Mouse (Mus musculus): ENCODE data around the gene Ascl2. TPM values are rescaled to one million over a fixed set of nuclear protein-coding genes. Genes with fewer than 3 reads are reported as not detected.

The Ascl2 gene
- total RNA-seq, 2 experiments from 2014 or later = 0.82 to 2.0 TPM

GRCm38 (mm10) chr7:143004727-143005343, 35.8 kb upstream of the Ascl2 start, which contains the start of gene Tspan32:
Gene Tspan32 (plus strand): TSS chr7:143005046.
- peak; percentile 59 for ATAC-seq (replicated peaks; ENCODE audit: poor library complexity, severe bottlenecking)

- ATAC-seq (replicated peaks; ENCODE audit: poor library complexity, severe bottlenecking) = peak; percentile 11; the same call in 1 of the 2 replicates
Observed at GRCm38 (mm10) chr7:143002679-143003078, 33.6 kb upstream of the Ascl2 start.

GRCm38 (mm10) chr7:142997403-142998150, 28.5 kb upstream of the Ascl2 start:
- no peak for ATAC-seq (replicated peaks; ENCODE audit: poor library complexity, severe bottlenecking)

- ATAC-seq (replicated peaks; ENCODE audit: poor library complexity, severe bottlenecking) = no peak
Observed at GRCm38 (mm10) chr7:142996998-142997397, 27.9 kb upstream of the Ascl2 start.

GRCm38 (mm10) chr7:142995630-142996338, 26.7 kb upstream of the Ascl2 start:
- ATAC-seq (replicated peaks; ENCODE audit: poor library complexity, severe bottlenecking) = no peak

GRCm38 (mm10) chr7:142995004-142995403, 25.9 kb upstream of the Ascl2 start:
- ATAC-seq (replicated peaks; ENCODE audit: poor library complexity, severe bottlenecking) = peak; percentile 62

GRCm38 (mm10) chr7:142987718-142988117, 18.7 kb upstream of the Ascl2 start:
- ATAC-seq (replicated peaks; ENCODE audit: poor library complexity, severe bottlenecking) = no peak

- ATAC-seq (replicated peaks; ENCODE audit: poor library complexity, severe bottlenecking) = peak; percentile 56
Observed at GRCm38 (mm10) chr7:142985146-142985545, 16.1 kb upstream of the Ascl2 start.

GRCm38 (mm10) chr7:142981908-142982307, 12.8 kb upstream of the Ascl2 start:
- ATAC-seq (replicated peaks; ENCODE audit: poor library complexity, severe bottlenecking) = peak; percentile 75

GRCm38 (mm10) chr7:142967884-142968808, 918 bp downstream of the Ascl2 start:
- peak; percentile 38 for ATAC-seq (replicated peaks; ENCODE audit: poor library complexity, severe bottlenecking)

GRCm38 (mm10) chr7:142967414-142967883, 1.6 kb downstream of the Ascl2 start:
- peak; percentile 78 for ATAC-seq (replicated peaks; ENCODE audit: poor library complexity, severe bottlenecking)

- ATAC-seq (replicated peaks; ENCODE audit: poor library complexity, severe bottlenecking) = no peak
Observed at GRCm38 (mm10) chr7:142959752-142960151, 9.3 kb downstream of the Ascl2 start.

GRCm38 (mm10) chr7:142958817-142959216, 10.2 kb downstream of the Ascl2 start:
- ATAC-seq (replicated peaks; ENCODE audit: poor library complexity, severe bottlenecking) = peak; percentile 93

- ATAC-seq (replicated peaks; ENCODE audit: poor library complexity, severe bottlenecking) = no peak
Observed at GRCm38 (mm10) chr7:142956018-142956417, 13.0 kb downstream of the Ascl2 start.

GRCm38 (mm10) chr7:142949568-142949967, 19.5 kb downstream of the Ascl2 start:
- ATAC-seq (replicated peaks; ENCODE audit: poor library complexity, severe bottlenecking) = peak; percentile 97

GRCm38 (mm10) chr7:142937631-142938030, 31.4 kb downstream of the Ascl2 start:
- ATAC-seq (replicated peaks; ENCODE audit: poor library complexity, severe bottlenecking) = no peak

GRCm38 (mm10) chr7:142935708-142936107, 33.4 kb downstream of the Ascl2 start:
- no peak for ATAC-seq (replicated peaks; ENCODE audit: poor library complexity, severe bottlenecking)

- ATAC-seq (replicated peaks; ENCODE audit: poor library complexity, severe bottlenecking) = no peak
Observed at GRCm38 (mm10) chr7:142932469-142932868, 36.6 kb downstream of the Ascl2 start.

- no peak for ATAC-seq (replicated peaks; ENCODE audit: poor library complexity, severe bottlenecking)
Observed at GRCm38 (mm10) chr7:142931028-142931427, 38.0 kb downstream of the Ascl2 start, which contains the start of gene Th. Gene Th (minus strand): TSS chr7:142931128.

- ATAC-seq (replicated peaks; ENCODE audit: poor library complexity, severe bottlenecking) = no peak
Observed at GRCm38 (mm10) chr7:142929516-142929915, 39.5 kb downstream of the Ascl2 start.
